Comparison of ENCODE assay signal across 10 mouse cellular contexts in genomic region chr5:93095301-93095700, GRCm38 (mm10). TPM values are rescaled to one million over a fixed set of nuclear protein-coding genes. Genes with fewer than 3 reads are reported as not detected.
A peak's percentile ranks its signal among the peaks of the same experiment; 100 is the strongest.
DNase-seq lines count a peak whose midpoint lies in the region; ATAC-seq and TF ChIP-seq lines count a peak whose summit lies in the region.
"Had no signal": no experiment of that assay in that cellular context is flagged by ENCODE, and none has a peak within 500 bp of the region (broad histone marks: within the 10 kb centered on the region; RNA-seq: fewer than 3 reads in every experiment).

No protein-coding gene starts in this region.

- TF ChIP-seq CTCF in layer of hippocampus, adult 2 months (conservative IDR thresholded peaks at IDR 0.05): no peak

- H3K4me2 ChIP-seq in neural tube, embryonic 11.5 days (ENCODE audit: low read depth): peak overlapping the region; percentile 94
- 0 out of 2 replicates have a peak overlapping the region, but pooled peaks have one; percentile 89 for H3K4me2 ChIP-seq in liver, embryonic 15.5 days

- H3K4me3 ChIP-seq in neural tube, embryonic 11.5 days (ENCODE audit: low read depth, low read length): peak overlapping the region; percentile 87
- no peak overlapping the region for H3K4me3 ChIP-seq in liver, embryonic 15.5 days (replicated peaks)
- H3K4me3 ChIP-seq in layer of hippocampus, adult 2 months: no peak overlapping the region

- H3K9ac ChIP-seq in neural tube, embryonic 11.5 days (ENCODE audit: low read length): no peak overlapping the region
- no peak overlapping the region for H3K9ac ChIP-seq in liver, embryonic 15.5 days

- H3K27me3 ChIP-seq in neural tube, embryonic 11.5 days (ENCODE audit: control insufficient read depth, insufficient read depth, low read length): no peaks in the 10 kb centered on the region
- H3K27me3 ChIP-seq in liver, embryonic 15.5 days: peaks cover 17% of the 10 kb centered on the region; the same call in 1 of the 2 replicates

- 49% methylated on average over 7 of the region's 7 CpGs for whole genome bisulfite sequencing in neural tube, embryonic 11.5 days
- 64% methylated on average over 7 of the region's 7 CpGs for whole genome bisulfite sequencing in liver, embryonic 15.5 days (ENCODE audit: insufficient replicate concordance)

- DNase-seq in embryo, embryonic 11 days: peak; percentile 44
- DNase-seq in embryo, embryonic 9.5 days (ENCODE audit: extremely low spot score): no peak
- no peak for DNase-seq in neural tube, embryonic 11.5 days (ENCODE audit: low spot score)
- no peak for DNase-seq in neural tube, embryonic 10.5 days (ENCODE audit: extremely low spot score, low spot score)
- no peak for DNase-seq in urinary bladder, postnatal 14 days (ENCODE audit: low spot score)
- DNase-seq in spleen, postnatal 4 days (ENCODE audit: low spot score in 2 of 2): no peak
- DNase-seq in layer of hippocampus, adult 2 months (ENCODE audit: low spot score in 2 of 2): no peak
- DNase-seq: cerebellum, adult 9-11 months; lung, adult 2 months had no signal

- H3K9me3 ChIP-seq in neural tube, embryonic 11.5 days (ENCODE audit: control insufficient read depth, low read length): no peaks in the 10 kb centered on the region
- H3K9me3 ChIP-seq in liver, embryonic 15.5 days (replicated peaks): no peaks in the 10 kb centered on the region

- H3K36me3 ChIP-seq in neural tube, embryonic 11.5 days (ENCODE audit: control insufficient read depth, insufficient read depth, low read length): no peaks in the 10 kb centered on the region
- no peaks in the 10 kb centered on the region for H3K36me3 ChIP-seq in liver, embryonic 15.5 days (replicated peaks)

- no peak for ATAC-seq in neural tube, embryonic 11.5 days (ENCODE audit: insufficient read depth, low FRiP score, low TSS enrichment)
- no peak for ATAC-seq in liver, embryonic 15.5 days (ENCODE audit: insufficient read depth)

- no peak overlapping the region for H3K27ac ChIP-seq in neural tube, embryonic 11.5 days (ENCODE audit: low read depth, low read length)
- no peak overlapping the region for H3K27ac ChIP-seq in liver, embryonic 15.5 days (replicated peaks)
- no peak overlapping the region for H3K27ac ChIP-seq in layer of hippocampus, adult 2 months

- peaks cover 41% of the 10 kb centered on the region for H3K4me1 ChIP-seq in neural tube, embryonic 11.5 days (ENCODE audit: control insufficient read depth, insufficient read depth, low read length)
- H3K4me1 ChIP-seq in liver, embryonic 15.5 days (replicated peaks): peaks cover 40% of the 10 kb centered on the region

RNA-seq across cellular contexts. Expression of gene Sept11, which starts 2.1 kb away (rescaled TPM):
- polyA plus RNA-seq in neural tube, embryonic 11.5 days (2014; fragmentation: Nextera tagmentation; extraction: Ambion mirVana): 276 and 289 TPM in 2 replicates
- 20.6 and 22.9 TPM in 2 replicates for polyA plus RNA-seq in liver, embryonic 15.5 days (2015; fragmentation: Nextera tagmentation; extraction: Ambion mirVana)
- total RNA-seq in layer of hippocampus, adult 2 months (2021): 100 to 1,000 TPM; 107 to 115 TPM

RNA-seq across cellular contexts. Expression of gene Sowahb, which starts 50.5 kb away (rescaled TPM):
- polyA plus RNA-seq in neural tube, embryonic 11.5 days (2014; fragmentation: Nextera tagmentation; extraction: Ambion mirVana): 0.41 and 0.58 TPM in 2 replicates
- 1.1 and 1.4 TPM in 2 replicates for polyA plus RNA-seq in liver, embryonic 15.5 days (2015; fragmentation: Nextera tagmentation; extraction: Ambion mirVana)
- total RNA-seq in layer of hippocampus, adult 2 months (2021): 1 to 10 TPM; 2.0 to 2.2 TPM

Comparison
In these comparisons a context has a peak if more than half of its experiments do, and no peak if none do; other contexts are left out.
1. RNA of gene Sept11, which starts 2.1 kb away (polyA plus RNA-seq): 276 to 289 TPM in neural tube, embryonic 11.5 days; 20.6 to 22.9 TPM in liver, embryonic 15.5 days; every median in the first group is over 10 times any median in the second.